Mouse (Mus musculus) neural tube, embryonic 14.5 days (tissue): ENCODE measurements at regions not wholly inside any gene's neighbourhood (a gene's known extent, or its start where the extent isn't known, plus 50 kb on each side); places are given as distances from the start of the nearest gene placed in this dataset.
"Not testable (repeated sequence)": the region's sequence is repeated elsewhere in the genome, so short reads cannot be mapped to it uniquely, and the experiment has no call there.

Experiments used
- ATAC-seq: fragments of 200-750 bp; cut with Nextera tagmentation; 2 replicates; pipeline ENCODE4 v1.8.0; 2017; ENCODE audit warnings: low read depth, mild to moderate bottlenecking, moderate TSS enrichment, moderate library complexity
- H3K27ac ChIP-seq: fragments of 300-500 bp; sonication (generic); 2 replicates; pipeline ENCODE4 v1.5.1; 2014; ENCODE audit warnings: low read depth, mild to moderate bottlenecking, control low read depth, low read length, moderate library complexity, mixed read lengths
- H3K27me3 ChIP-seq: fragments of 300-500 bp; sonication (generic); 2 replicates; pipeline ENCODE4 v1.6.1; 2014; ENCODE audit warnings: low read length; ENCODE audit not compliant: control insufficient read depth, insufficient read depth
- H3K36me3 ChIP-seq: fragments of 300-500 bp; sonication (generic); 2 replicates; pipeline ENCODE4 v1.6.1; 2014; ENCODE audit warnings: low read length, mixed read lengths; ENCODE audit not compliant: control insufficient read depth, insufficient read depth
- H3K4me1 ChIP-seq: fragments of 300-500 bp; sonication (generic); 2 replicates; pipeline ENCODE4 v1.6.1; 2014; ENCODE audit warnings: low read length; ENCODE audit not compliant: control insufficient read depth, insufficient read depth
- H3K4me2 ChIP-seq: fragments of 300-500 bp; sonication (generic); 2 replicates; pipeline ENCODE4 v1.6.1; 2014; ENCODE audit warnings: mild to moderate bottlenecking, low read depth, low read length, control low read depth
- H3K4me3 ChIP-seq: fragments of 300-500 bp; sonication (generic); 2 replicates; pipeline ENCODE4 v1.5.1; 2014; ENCODE audit warnings: low read depth, low read length, control low read depth, mixed read lengths
- H3K9ac ChIP-seq: fragments of 300-500 bp; sonication (generic); replicated peaks from 2 replicates; pipeline ENCODE4 v1.6.1; 2014; ENCODE audit warnings: low read depth, mild to moderate bottlenecking, control low read depth, low read length, mixed read lengths
- H3K9me3 ChIP-seq: fragments of 300-500 bp; sonication (generic); 2 replicates; pipeline ENCODE4 v1.6.1; 2016; ENCODE audit warnings: low read length; ENCODE audit not compliant: control insufficient read depth
- WGBS: fragments of 180-500 bp; shearing (Covaris S2); extraction: QIAGEN DNeasy Blood & Tissue Kit; methylation state at CpG from one replicate; pipeline ENCODE4 v1.1.7; 2014; 5-methylcytosine and 5-hydroxymethylcytosine counted together

- 63% methylated on average over 10 of the region's 10 CpGs for WGBS
- ATAC-seq, result no peak
Measured at GRCm38 (mm10) chr2:78253601-78254097, 307.5 kb upstream of the Cwc22 start.

GRCm38 (mm10) chr2:78246354-78246753 is 300.2 kb upstream of the Cwc22 start:
- 65% methylated on average over 5 of the region's 5 CpGs for WGBS
- no peaks in the 10 kb centered on the region for H3K4me1 ChIP-seq
- no peak overlapping the region for H3K4me2 ChIP-seq
- no peaks in the 10 kb centered on the region for H3K9me3 ChIP-seq
- H3K27ac ChIP-seq, result no peak overlapping the region
- H3K36me3 ChIP-seq, result no peaks in the 10 kb centered on the region
- H3K9ac ChIP-seq, result no peak overlapping the region
- no peak for ATAC-seq
- H3K4me3 ChIP-seq, result no peak overlapping the region
- no peaks in the 10 kb centered on the region for H3K27me3 ChIP-seq

More at GRCm38 (mm10) chr2:78253601-78254097, 307.5 kb upstream of the Cwc22 start:
- Histone ChIP-seq H3K27me3 (no peaks in the 10 kb centered on the region), H3K4me1 (no peaks in the 10 kb centered on the region), H3K36me3 (no peaks in the 10 kb centered on the region), H3K27ac (no peak overlapping the region), H3K4me2 (no peak overlapping the region), H3K9ac (no peak overlapping the region), H3K4me3 (no peak overlapping the region), H3K9me3 (no peaks in the 10 kb centered on the region)

- Histone ChIP-seq H3K4me1 (no peaks in the 10 kb centered on the region), H3K27me3 (no peaks in the 10 kb centered on the region), H3K4me3 (no peak overlapping the region), H3K9me3 (no peaks in the 10 kb centered on the region), H3K4me2 (no peak overlapping the region), H3K27ac (no peak overlapping the region), H3K36me3 (no peaks in the 10 kb centered on the region), H3K9ac (no peak overlapping the region)
- no peak for ATAC-seq
- 81% methylated on average over 2 of the region's 2 CpGs for WGBS
Measured at GRCm38 (mm10) chr2:78240299-78240698, 294.1 kb upstream of the Cwc22 start.

GRCm38 (mm10) chr2:78225383-78226100 is 279.4 kb upstream of the Cwc22 start:
- not testable (repeated sequence) for H3K4me2 ChIP-seq

GRCm38 (mm10) chr2:78214469-78214868 is 268.3 kb upstream of the Cwc22 start:
- H3K4me3 ChIP-seq, result no peak overlapping the region
- no peaks in the 10 kb centered on the region for H3K9me3 ChIP-seq
- no peak overlapping the region for H3K9ac ChIP-seq
- H3K4me2 ChIP-seq, result no peak overlapping the region
- no peak for ATAC-seq
- 76% methylated on average over 8 of the region's 8 CpGs for WGBS
- H3K27ac ChIP-seq, result no peak overlapping the region
- H3K36me3 ChIP-seq, result no peaks in the 10 kb centered on the region
- no peaks in the 10 kb centered on the region for H3K4me1 ChIP-seq
- H3K27me3 ChIP-seq, result no peaks in the 10 kb centered on the region

More at GRCm38 (mm10) chr2:78225383-78226100, 279.4 kb upstream of the Cwc22 start:
- not testable (repeated sequence) for H3K27ac ChIP-seq, H3K4me1 ChIP-seq, H3K9ac ChIP-seq, H3K36me3 ChIP-seq, H3K4me3 ChIP-seq, H3K9me3 ChIP-seq, ATAC-seq, H3K27me3 ChIP-seq
- WGBS, result 86% methylated on average over 4 of the region's 4 CpGs

GRCm38 (mm10) chr2:78205125-78205524 is 258.9 kb upstream of the Cwc22 start:
- 81% methylated on average over 5 of the region's 5 CpGs for WGBS
- no peak for ATAC-seq
- H3K9ac ChIP-seq, result no peak overlapping the region

GRCm38 (mm10) chr2:78196006-78196405 is 249.8 kb upstream of the Cwc22 start:
- WGBS, result 90% methylated on average over 4 of the region's 4 CpGs
- H3K4me1 ChIP-seq, result no peaks in the 10 kb centered on the region
- no peaks in the 10 kb centered on the region for H3K36me3 ChIP-seq
- ATAC-seq, result no peak
- H3K4me3 ChIP-seq, result no peak overlapping the region
- no peak overlapping the region for H3K4me2 ChIP-seq
- no peaks in the 10 kb centered on the region for H3K27me3 ChIP-seq
- no peak overlapping the region for H3K9ac ChIP-seq
- no peaks in the 10 kb centered on the region for H3K9me3 ChIP-seq
- H3K27ac ChIP-seq, result no peak overlapping the region

More at GRCm38 (mm10) chr2:78205125-78205524, 258.9 kb upstream of the Cwc22 start:
- no peaks in the 10 kb centered on the region for H3K27me3 ChIP-seq
- no peaks in the 10 kb centered on the region for H3K4me1 ChIP-seq
- no peak overlapping the region for H3K27ac ChIP-seq
- H3K4me3 ChIP-seq, result no peak overlapping the region
- H3K36me3 ChIP-seq, result no peaks in the 10 kb centered on the region
- no peak overlapping the region for H3K4me2 ChIP-seq
- no peaks in the 10 kb centered on the region for H3K9me3 ChIP-seq

GRCm38 (mm10) chr2:78189620-78190019 is 243.4 kb upstream of the Cwc22 start:
- Histone ChIP-seq H3K27me3 (no peaks in the 10 kb centered on the region), H3K27ac (no peak overlapping the region), H3K9me3 (no peaks in the 10 kb centered on the region), H3K4me1 (no peaks in the 10 kb centered on the region), H3K4me2 (no peak overlapping the region), H3K36me3 (no peaks in the 10 kb centered on the region), H3K4me3 (no peak overlapping the region), H3K9ac (no peak overlapping the region)
- peak; percentile 69; the same call in 1 of the 2 replicates for ATAC-seq
- WGBS, result 0% methylated on average over 1 of the region's 1 CpGs

GRCm38 (mm10) chr2:78184950-78185349 is 238.8 kb upstream of the Cwc22 start:
- H3K4me3 ChIP-seq, result no peak overlapping the region
- no peaks in the 10 kb centered on the region for H3K27me3 ChIP-seq
- 76% methylated on average over 1 of the region's 1 CpGs for WGBS
- H3K9ac ChIP-seq, result no peak overlapping the region
- H3K9me3 ChIP-seq, result no peaks in the 10 kb centered on the region
- no peaks in the 10 kb centered on the region for H3K4me1 ChIP-seq
- no peak for ATAC-seq
- no peak overlapping the region for H3K4me2 ChIP-seq
- H3K27ac ChIP-seq, result no peak overlapping the region
- no peaks in the 10 kb centered on the region for H3K36me3 ChIP-seq
